Mouse (Mus musculus): ENCODE results near the gene Ccdc169.

GRCm38 (mm10) chr3:55115989-55116388 lies 21.1 kb upstream of the Ccdc169 start:
- TF ChIP-seq CTCF (IDR thresholded peaks at IDR 0.05; ENCODE audit: control insufficient read depth, insufficient read depth, insufficient replicate concordance, low read depth, low read length) (no peak), POLR2A (IDR thresholded peaks at IDR 0.05; ENCODE audit: control insufficient read depth, low read depth, low read length) (no peak)

Data from testis, adult 2 months (tissue).